Mouse (Mus musculus): ENCODE data around the gene Ppp1r9b. TPM values are rescaled to one million over a fixed set of nuclear protein-coding genes. Genes with fewer than 3 reads are reported as not detected.

The Ppp1r9b gene
- 17.2 and 18.6 TPM in 2 replicates for polyA plus RNA-seq (2014; fragmentation: Nextera tagmentation; extraction: Ambion mirVana)

DNA sequence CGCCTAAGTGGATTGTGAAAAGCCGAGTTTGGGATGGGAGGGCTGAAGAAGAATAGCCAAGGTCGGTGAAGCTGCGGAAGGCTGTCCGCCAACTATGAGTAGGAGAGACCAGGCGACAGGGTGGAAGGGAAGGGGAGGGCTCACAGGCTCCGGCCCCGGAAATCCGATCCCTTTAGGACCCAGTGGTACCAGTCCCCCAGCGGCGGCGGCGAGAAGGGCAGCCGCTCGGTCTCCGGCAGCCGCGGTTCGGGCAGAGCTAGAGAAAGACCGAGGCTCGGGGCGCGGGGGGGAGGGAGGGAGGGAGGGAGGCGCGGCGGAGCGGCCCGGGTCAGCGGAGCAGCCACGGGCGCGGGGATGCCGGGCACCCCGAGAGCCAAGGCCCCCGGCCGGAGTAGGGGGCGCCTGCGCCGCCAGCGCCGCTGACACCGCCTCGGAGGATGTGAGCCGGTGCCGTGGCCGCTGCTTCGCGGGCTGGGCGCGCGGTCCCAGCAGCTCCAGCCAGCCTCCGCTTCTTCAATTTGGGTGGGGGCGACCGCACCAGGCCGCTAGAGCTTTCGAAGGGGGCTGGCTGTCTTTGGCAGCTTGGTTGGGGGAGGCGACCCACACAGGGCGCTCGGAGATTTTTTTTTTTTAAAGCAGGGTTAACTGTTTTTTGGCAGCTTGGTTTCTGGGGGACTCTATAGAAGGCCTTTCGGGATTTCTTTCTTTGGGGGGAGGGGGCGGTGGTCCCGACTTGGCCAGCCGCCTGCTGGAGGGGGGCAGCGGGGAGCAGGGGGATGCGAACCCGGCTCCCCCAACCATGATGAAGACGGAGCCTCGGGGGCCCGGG, at the start of gene Ppp1r9b:
Ppp1r9b (plus strand) TSS at position 287 of the 829 bp plus-strand sequence.
- peak; percentile 89 for ATAC-seq (replicated peaks; ENCODE audit: low FRiP score)
- peak within 1 kb of the TSS; percentile 81 for H3K27ac ChIP-seq (ENCODE audit: low read depth, low read length)
- H3K4me2 ChIP-seq (ENCODE audit: low read depth, low read length, severe bottlenecking), result peak within 1 kb of the TSS; percentile 99
- peak; percentile 97 for DNase-seq (ENCODE audit: low spot score)
- H3K27me3 ChIP-seq (ENCODE audit: control insufficient read depth, insufficient read depth, low read length), result no peaks in the 10 kb centered on the region
- peak within 1 kb of the TSS; percentile 94 for H3K9ac ChIP-seq (ENCODE audit: low read length)
- H3K4me1 ChIP-seq (replicated peaks; ENCODE audit: control insufficient read depth, insufficient read depth, low read length), result peaks cover 28% of the 10 kb centered on the region
- no peaks in the 10 kb centered on the region for H3K9me3 ChIP-seq (ENCODE audit: control insufficient read depth, low read length)
- peak within 1 kb of the TSS; percentile 89 for H3K4me3 ChIP-seq (ENCODE audit: low read depth, low read length)
- H3K36me3 ChIP-seq (ENCODE audit: control insufficient read depth, insufficient read depth, low read length), result no peaks in the 10 kb centered on the region; the same call in 1 of the 2 replicates
- WGBS, result under 1% methylated on average over 60 of the region's 69 CpGs

DNA sequence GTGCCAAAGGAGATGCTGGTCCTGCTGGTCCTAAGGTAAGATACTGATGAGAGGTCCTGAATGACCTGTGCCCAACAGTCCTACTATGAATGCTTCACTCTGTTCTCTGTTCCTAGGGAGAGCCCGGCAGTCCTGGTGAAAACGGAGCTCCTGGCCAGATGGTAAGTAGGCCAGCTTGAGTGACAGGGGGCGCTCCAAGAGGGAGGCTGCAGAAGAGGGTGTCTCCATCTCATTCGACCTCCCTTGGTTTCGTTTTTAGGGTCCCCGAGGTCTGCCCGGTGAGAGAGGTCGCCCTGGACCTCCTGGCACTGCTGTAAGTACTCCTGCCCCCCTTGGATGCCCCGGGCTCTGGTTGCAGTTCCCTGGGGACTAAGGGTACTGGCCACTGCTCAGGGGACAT, 49.7 kb upstream of the Ppp1r9b start:
- no peak overlapping the region for H3K9ac ChIP-seq (ENCODE audit: low read length)

DNA sequence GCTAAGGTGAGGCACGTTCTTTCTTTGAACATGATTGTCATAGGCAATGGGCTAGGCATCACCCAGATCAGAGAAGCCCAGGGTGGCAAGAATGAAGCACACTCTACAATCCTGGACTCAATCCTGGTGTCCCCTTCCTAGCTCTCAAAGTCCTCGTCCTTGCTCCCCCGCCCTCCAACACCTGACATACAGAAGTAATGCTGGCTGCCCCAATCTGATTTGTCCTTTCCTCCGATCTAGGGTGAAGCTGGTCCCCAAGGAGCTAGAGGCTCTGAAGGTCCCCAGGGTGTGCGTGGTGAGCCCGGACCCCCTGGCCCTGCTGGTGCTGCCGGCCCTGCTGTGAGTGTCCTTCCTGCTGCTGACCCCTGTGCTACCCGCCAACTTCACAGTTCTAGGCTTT, 49.1 kb upstream of the Ppp1r9b start:
- Histone ChIP-seq H3K27me3 (ENCODE audit: control insufficient read depth, insufficient read depth, low read length) (peaks cover 14% of the 10 kb centered on the region), H3K36me3 (ENCODE audit: control insufficient read depth, insufficient read depth, low read length) (no peaks in the 10 kb centered on the region)
- ATAC-seq (replicated peaks; ENCODE audit: low FRiP score), result no peak

More for the DNA sequence above, 49.7 kb upstream of the Ppp1r9b start:
- Histone ChIP-seq H3K27ac (ENCODE audit: low read depth, low read length) (no peak overlapping the region), H3K4me1 (replicated peaks; ENCODE audit: control insufficient read depth, insufficient read depth, low read length) (0 out of 2 replicates have a peak, but pooled peaks cover 3% of the 10 kb centered on the region), H3K9me3 (ENCODE audit: control insufficient read depth, low read length) (no peaks in the 10 kb centered on the region), H3K27me3 (ENCODE audit: control insufficient read depth, insufficient read depth, low read length) (peaks cover 19% of the 10 kb centered on the region), H3K4me2 (ENCODE audit: low read depth, low read length, severe bottlenecking) (no peak overlapping the region), H3K36me3 (ENCODE audit: control insufficient read depth, insufficient read depth, low read length) (no peaks in the 10 kb centered on the region), H3K4me3 (ENCODE audit: low read depth, low read length) (no peak overlapping the region)
- 44% methylated on average over 9 of the region's 9 CpGs for WGBS
- no peak for ATAC-seq (replicated peaks; ENCODE audit: low FRiP score)
- no peak for DNase-seq (ENCODE audit: low spot score)

DNA sequence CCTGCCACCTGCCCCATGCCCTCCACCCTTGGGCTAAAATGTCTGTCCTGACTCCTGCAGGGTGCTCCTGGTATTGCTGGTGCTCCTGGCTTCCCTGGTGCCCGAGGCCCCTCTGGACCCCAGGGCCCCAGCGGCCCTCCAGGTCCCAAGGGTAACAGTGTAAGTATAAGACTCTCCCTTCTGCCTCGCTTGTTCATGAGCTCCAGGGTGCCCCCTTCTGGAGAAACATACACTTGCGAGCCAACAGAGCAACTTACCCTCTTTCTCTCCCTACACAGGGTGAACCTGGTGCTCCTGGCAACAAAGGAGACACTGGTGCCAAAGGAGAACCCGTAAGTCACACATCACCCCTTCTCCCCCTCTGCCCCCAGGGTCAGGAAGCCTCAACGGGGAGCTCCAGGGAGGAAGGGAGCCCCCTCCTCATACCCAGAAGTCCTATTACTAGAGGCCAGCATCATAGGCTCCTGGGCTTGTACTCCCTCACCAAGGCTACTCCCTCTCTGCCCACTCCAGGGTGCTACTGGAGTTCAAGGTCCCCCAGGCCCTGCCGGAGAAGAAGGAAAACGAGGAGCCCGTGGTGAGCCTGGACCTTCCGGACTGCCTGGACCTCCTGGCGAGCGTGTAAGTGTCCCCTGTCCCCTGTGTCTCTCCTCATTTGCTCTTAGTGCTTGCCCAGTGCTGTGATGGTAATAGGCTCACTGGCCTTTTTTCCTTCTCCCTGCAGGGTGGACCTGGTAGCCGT, 48.4 kb upstream of the Ppp1r9b start:
- Histone ChIP-seq H3K9me3 (ENCODE audit: control insufficient read depth, low read length) (no peaks in the 10 kb centered on the region), H3K36me3 (ENCODE audit: control insufficient read depth, insufficient read depth, low read length) (no peaks in the 10 kb centered on the region), H3K27ac (ENCODE audit: low read depth, low read length) (no peak overlapping the region), H3K27me3 (ENCODE audit: control insufficient read depth, insufficient read depth, low read length) (peaks cover 11% of the 10 kb centered on the region), H3K4me2 (ENCODE audit: low read depth, low read length, severe bottlenecking) (no peak overlapping the region), H3K4me3 (ENCODE audit: low read depth, low read length) (no peak overlapping the region), H3K4me1 (replicated peaks; ENCODE audit: control insufficient read depth, insufficient read depth, low read length) (0 out of 2 replicates have a peak, but pooled peaks cover 3% of the 10 kb centered on the region), H3K9ac (ENCODE audit: low read length) (no peak overlapping the region)
- ATAC-seq (replicated peaks; ENCODE audit: low FRiP score), result no peak; the same call in 1 of the 2 replicates
- 45% methylated on average over 13 of the region's 13 CpGs for WGBS
- peak; percentile 59 for DNase-seq (ENCODE audit: low spot score)

More for the DNA sequence above, 49.1 kb upstream of the Ppp1r9b start:
- 71% methylated on average over 8 of the region's 8 CpGs for WGBS
- H3K4me2 ChIP-seq (ENCODE audit: low read depth, low read length, severe bottlenecking), result no peak overlapping the region
- no peaks in the 10 kb centered on the region for H3K9me3 ChIP-seq (ENCODE audit: control insufficient read depth, low read length)
- H3K9ac ChIP-seq (ENCODE audit: low read length), result no peak overlapping the region
- no peak overlapping the region for H3K4me3 ChIP-seq (ENCODE audit: low read depth, low read length)
- H3K4me1 ChIP-seq (replicated peaks; ENCODE audit: control insufficient read depth, insufficient read depth, low read length), result 0 out of 2 replicates have a peak, but pooled peaks cover 3% of the 10 kb centered on the region
- no peak overlapping the region for H3K27ac ChIP-seq (ENCODE audit: low read depth, low read length)
- peak; percentile 50 for DNase-seq (ENCODE audit: low spot score)

DNA sequence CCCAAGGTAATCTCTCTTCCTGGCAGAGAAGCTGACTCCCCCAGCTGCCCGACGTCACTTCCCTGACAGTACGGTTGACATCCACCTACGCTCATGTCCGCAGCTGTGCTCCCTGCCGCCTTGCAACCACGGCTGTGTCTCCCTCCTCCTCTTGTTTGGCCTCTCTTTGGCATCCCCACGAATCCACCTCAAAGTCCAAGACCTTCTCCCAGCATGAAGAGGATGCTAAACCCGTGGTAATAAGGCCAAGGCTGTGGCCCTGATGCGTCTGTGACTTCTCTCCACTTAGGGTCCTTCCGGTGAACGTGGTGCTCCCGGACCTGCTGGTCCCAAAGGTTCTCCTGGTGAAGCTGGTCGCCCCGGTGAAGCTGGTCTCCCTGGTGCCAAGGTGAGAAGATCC, 47.8 kb upstream of the Ppp1r9b start:
- no peaks in the 10 kb centered on the region for H3K9me3 ChIP-seq (ENCODE audit: control insufficient read depth, low read length)
- 84% methylated on average over 15 of the region's 15 CpGs for WGBS
- ATAC-seq (replicated peaks; ENCODE audit: low FRiP score), result no peak

DNA sequence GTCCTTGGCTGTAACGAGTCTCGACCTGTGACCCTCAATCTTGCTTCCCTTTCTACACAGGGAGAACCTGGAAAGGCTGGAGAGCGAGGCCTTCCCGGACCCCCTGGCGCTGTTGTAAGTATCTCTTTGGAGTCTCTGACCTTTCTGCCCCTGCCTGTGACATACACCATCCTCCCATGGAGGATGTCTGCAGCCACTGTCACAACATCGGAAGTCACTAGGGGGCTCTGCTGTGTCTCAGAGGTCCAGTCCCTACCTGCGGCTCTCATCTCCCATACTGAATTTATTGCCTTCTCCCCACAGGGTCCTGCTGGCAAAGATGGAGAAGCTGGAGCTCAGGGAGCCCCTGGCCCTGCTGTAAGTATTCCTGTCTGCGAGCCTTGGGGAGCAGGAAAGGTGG, 46.5 kb upstream of the Ppp1r9b start:
- Histone ChIP-seq H3K9me3 (ENCODE audit: control insufficient read depth, low read length) (no peaks in the 10 kb centered on the region), H3K27ac (ENCODE audit: low read depth, low read length) (no peak overlapping the region), H3K4me3 (ENCODE audit: low read depth, low read length) (no peak overlapping the region), H3K9ac (ENCODE audit: low read length) (no peak overlapping the region), H3K36me3 (ENCODE audit: control insufficient read depth, insufficient read depth, low read length) (no peaks in the 10 kb centered on the region), H3K27me3 (ENCODE audit: control insufficient read depth, insufficient read depth, low read length) (no peaks in the 10 kb centered on the region; the same call in 1 of the 2 replicates), H3K4me2 (ENCODE audit: low read depth, low read length, severe bottlenecking) (no peak overlapping the region), H3K4me1 (replicated peaks; ENCODE audit: control insufficient read depth, insufficient read depth, low read length) (no peaks in the 10 kb centered on the region)
- WGBS, result 19% methylated on average over 8 of the region's 8 CpGs
- ATAC-seq (replicated peaks; ENCODE audit: low FRiP score) (no peak), DNase-seq (ENCODE audit: low spot score) (no peak)

More for the DNA sequence above, 47.8 kb upstream of the Ppp1r9b start:
- no peak overlapping the region for H3K27ac ChIP-seq (ENCODE audit: low read depth, low read length)
- H3K4me2 ChIP-seq (ENCODE audit: low read depth, low read length, severe bottlenecking), result no peak overlapping the region
- no peak for DNase-seq (ENCODE audit: low spot score)
- H3K27me3 ChIP-seq (ENCODE audit: control insufficient read depth, insufficient read depth, low read length), result peaks cover 9% of the 10 kb centered on the region
- no peaks in the 10 kb centered on the region for H3K4me1 ChIP-seq (replicated peaks; ENCODE audit: control insufficient read depth, insufficient read depth, low read length)
- no peak overlapping the region for H3K4me3 ChIP-seq (ENCODE audit: low read depth, low read length)
- H3K36me3 ChIP-seq (ENCODE audit: control insufficient read depth, insufficient read depth, low read length), result no peaks in the 10 kb centered on the region
- H3K9ac ChIP-seq (ENCODE audit: low read length), result no peak overlapping the region

DNA sequence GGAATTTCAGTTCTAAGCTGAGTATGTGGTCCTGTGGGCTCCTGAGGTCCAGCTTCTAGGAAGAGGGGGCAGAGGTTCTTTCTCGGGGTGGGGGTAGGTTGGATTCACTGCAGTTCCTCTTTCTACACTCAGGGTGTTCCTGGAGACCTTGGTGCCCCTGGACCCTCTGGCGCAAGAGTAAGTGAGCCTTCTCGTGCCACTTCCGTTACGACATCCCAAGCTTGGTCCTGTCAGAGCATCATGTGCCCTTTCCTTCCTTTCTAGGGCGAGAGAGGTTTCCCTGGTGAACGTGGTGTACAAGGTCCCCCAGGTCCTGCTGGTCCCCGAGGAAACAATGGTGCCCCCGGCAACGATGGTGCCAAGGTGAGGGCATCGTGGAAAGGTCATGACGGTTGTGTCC, 45.6 kb upstream of the Ppp1r9b start:
- Histone ChIP-seq H3K4me3 (ENCODE audit: low read depth, low read length) (no peak overlapping the region), H3K27ac (ENCODE audit: low read depth, low read length) (no peak overlapping the region), H3K9ac (ENCODE audit: low read length) (no peak overlapping the region), H3K4me2 (ENCODE audit: low read depth, low read length, severe bottlenecking) (no peak overlapping the region), H3K36me3 (ENCODE audit: control insufficient read depth, insufficient read depth, low read length) (no peaks in the 10 kb centered on the region), H3K9me3 (ENCODE audit: control insufficient read depth, low read length) (no peaks in the 10 kb centered on the region), H3K4me1 (replicated peaks; ENCODE audit: control insufficient read depth, insufficient read depth, low read length) (no peaks in the 10 kb centered on the region), H3K27me3 (ENCODE audit: control insufficient read depth, insufficient read depth, low read length) (no peaks in the 10 kb centered on the region)
- ATAC-seq (replicated peaks; ENCODE audit: low FRiP score) (no peak), DNase-seq (ENCODE audit: low spot score) (no peak)
- WGBS, result 90% methylated on average over 12 of the region's 12 CpGs

DNA sequence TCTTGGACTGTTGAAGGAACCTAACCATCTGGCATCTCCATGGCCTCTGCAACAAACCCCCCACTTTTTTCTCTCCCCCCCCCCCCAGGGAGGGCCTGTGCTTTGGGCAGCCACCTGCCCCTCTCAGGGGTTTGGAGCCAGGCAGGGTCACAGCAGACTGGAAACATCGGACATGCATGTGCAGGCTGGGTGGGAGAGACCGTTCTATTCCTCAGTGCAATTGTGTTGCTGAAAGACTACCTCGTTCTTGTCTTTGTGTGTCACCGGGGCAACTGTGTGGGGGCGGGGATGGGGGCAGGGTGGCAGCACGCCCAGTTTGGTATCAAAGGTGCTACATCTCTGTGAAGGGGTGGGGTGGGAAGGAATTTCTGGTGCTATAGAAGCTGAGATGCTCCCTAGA, 38.7 kb upstream of the Ppp1r9b start:
- Histone ChIP-seq H3K9ac (ENCODE audit: low read length) (no peak overlapping the region), H3K36me3 (ENCODE audit: control insufficient read depth, insufficient read depth, low read length) (no peaks in the 10 kb centered on the region), H3K27ac (ENCODE audit: low read depth, low read length) (no peak overlapping the region), H3K4me2 (ENCODE audit: low read depth, low read length, severe bottlenecking) (no peak overlapping the region), H3K27me3 (ENCODE audit: control insufficient read depth, insufficient read depth, low read length) (no peaks in the 10 kb centered on the region), H3K9me3 (ENCODE audit: control insufficient read depth, low read length) (no peaks in the 10 kb centered on the region), H3K4me3 (ENCODE audit: low read depth, low read length) (no peak overlapping the region), H3K4me1 (replicated peaks; ENCODE audit: control insufficient read depth, insufficient read depth, low read length) (peaks cover 6% of the 10 kb centered on the region; the same call in 1 of the 2 replicates)
- 9% methylated on average over 6 of the region's 6 CpGs for WGBS
- DNase-seq (ENCODE audit: low spot score) (peak; percentile 67), ATAC-seq (replicated peaks; ENCODE audit: low FRiP score) (peak; percentile 55; the same call in 1 of the 2 replicates)
